Mouse (Mus musculus) small intestine, adult 2 months (tissue): ENCODE results near the gene Hmga1b. TPM values are rescaled to one million over a fixed set of nuclear protein-coding genes. Genes with fewer than 3 reads are reported as not detected.
"Not testable (repeated sequence)": the region's sequence is repeated elsewhere in the genome, so short reads cannot be mapped to it uniquely, and the experiment has no call there.

Experiments
- H3K27ac ChIP-seq: fragments of 200-500 bp; 2 replicates; pipeline ENCODE4 v1.5.1; 2012; ENCODE audit warnings: low read depth, low read length, control low read depth, inconsistent platforms; ENCODE audit not compliant: insufficient read depth
- H3K27me3 ChIP-seq: fragments of 200-500 bp; 2 replicates; pipeline ENCODE4 v1.6.1; 2012; ENCODE audit warnings: mild to moderate bottlenecking, moderate library complexity, low read length, inconsistent platforms; ENCODE audit not compliant: control insufficient read depth, insufficient read depth
- H3K36me3 ChIP-seq: fragments of 200-500 bp; 2 replicates; pipeline ENCODE4 v1.6.1; 2012; ENCODE audit warnings: mild to moderate bottlenecking, low read length, control low read depth, inconsistent platforms; ENCODE audit not compliant: control insufficient read depth, insufficient read depth
- H3K4me1 ChIP-seq: fragments of 200-500 bp; 2 replicates; pipeline ENCODE4 v1.6.1; 2012; ENCODE audit warnings: low read length, inconsistent platforms, mixed read lengths; ENCODE audit not compliant: control insufficient read depth, insufficient read depth, insufficient read length
- H3K4me3 ChIP-seq: fragments of 200-500 bp; 2 replicates; pipeline ENCODE4 v1.5.1; 2012; ENCODE audit warnings: low read depth, mild to moderate bottlenecking, control low read depth, inconsistent platforms, low read length, moderate library complexity
- CTCF ChIP-seq: fragments of 200-500 bp; IDR thresholded peaks from 2 replicates; pipeline ENCODE4 v1.5.1; 2012; ENCODE audit warnings: low read depth, mild to moderate bottlenecking, control low read depth, inconsistent platforms, low read length, moderate library complexity, mixed read lengths; ENCODE audit not compliant: insufficient replicate concordance, insufficient read length; ENCODE audit errors: extremely low read depth
- POLR2A ChIP-seq: fragments of 200-500 bp; IDR thresholded peaks from 2 replicates; pipeline ENCODE4 v1.6.1; 2012; ENCODE audit warnings: low read depth, mild to moderate bottlenecking, control low read depth, inconsistent platforms, low read length, moderate library complexity
- WGBS: fragments of 180-500 bp; shearing (Covaris S2); methylation state at CpG from one replicate; pipeline ENCODE4 v1.1.7; 2018; 5-methylcytosine and 5-hydroxymethylcytosine counted together
- polyA plus RNA-seq: library from polyadenylated mRNA; depleted of rRNA; stranded (reverse); fragments of >200 nt; gene quantifications from 2 replicates; pipeline ENCODE4 v1.2.3, GENCODE M21; 2012

Hmga1b gene
- polyA plus RNA-seq, 1 experiment, result 58.5 TPM

GRCm38 (mm10) chr11:120775774-120776469 lies 13.3 kb downstream of the Hmga1b start:
- WGBS, result 18% methylated on average over 15 of the region's 15 CpGs
- no peaks in the 10 kb centered on the region for H3K36me3 ChIP-seq
- no peak overlapping the region for H3K4me3 ChIP-seq
- no peak overlapping the region for H3K27ac ChIP-seq
- TF ChIP-seq POLR2A (no peak), CTCF (peak; percentile 100)
- H3K27me3 ChIP-seq, result no peaks in the 10 kb centered on the region
- peaks cover 5% of the 10 kb centered on the region; the same call in 1 of the 2 replicates for H3K4me1 ChIP-seq

GRCm38 (mm10) chr11:120777123-120777522 lies 14.5 kb downstream of the Hmga1b start:
- WGBS, result 45% methylated on average over 6 of the region's 6 CpGs
- no peak overlapping the region for H3K4me3 ChIP-seq
- no peaks in the 10 kb centered on the region for H3K36me3 ChIP-seq
- H3K27ac ChIP-seq, result no peak overlapping the region
- H3K4me1 ChIP-seq, result peaks cover 8% of the 10 kb centered on the region; the same call in 1 of the 2 replicates
- TF ChIP-seq CTCF, result no peak
- no peak for TF ChIP-seq POLR2A
- no peaks in the 10 kb centered on the region for H3K27me3 ChIP-seq

- H3K4me1 ChIP-seq, result peaks cover 18% of the 10 kb centered on the region
- no peak overlapping the region for H3K4me3 ChIP-seq
- TF ChIP-seq CTCF, result no peak
- TF ChIP-seq POLR2A, result no peak
- H3K27ac ChIP-seq, result no peak overlapping the region
- no peaks in the 10 kb centered on the region for H3K36me3 ChIP-seq
- no peaks in the 10 kb centered on the region for H3K27me3 ChIP-seq
- whole genome bisulfite sequencing, result 94% methylated on average over 1 of the region's 1 CpGs
These were observed 17.3 kb downstream of the Hmga1b start for GRCm38 (mm10) chr11:120779876-120780275.

- not testable (repeated sequence) for H3K36me3 ChIP-seq, H3K27me3 ChIP-seq
- Histone ChIP-seq H3K4me3 (peak overlapping the region; percentile 27; the same call in 1 of the 2 replicates), H3K4me1 (peaks cover 24% of the 10 kb centered on the region), H3K27ac (peak overlapping the region; percentile 63)
- WGBS, result 80% methylated on average over 6 of the region's 6 CpGs
These were observed 18.8 kb downstream of the Hmga1b start for GRCm38 (mm10) chr11:120781361-120781760.

GRCm38 (mm10) chr11:120783426-120784063 lies 21.0 kb downstream of the Hmga1b start:
- Histone ChIP-seq H3K4me1 (peaks cover 24% of the 10 kb centered on the region), H3K4me3 (peak overlapping the region; percentile 100), H3K36me3 (peaks cover 17% of the 10 kb centered on the region), H3K27me3 (no peaks in the 10 kb centered on the region), H3K27ac (peak overlapping the region; percentile 79)
- WGBS, result 2% methylated on average over 42 of the region's 42 CpGs
- TF ChIP-seq POLR2A (no peak), CTCF (no peak)

GRCm38 (mm10) chr11:120784064-120784791 lies 21.6 kb downstream of the Hmga1b start, which contains the start of the genes Rfng and Gps1:
Gene Rfng (minus strand): TSS chr11:120784207.
Gene Gps1 (plus strand): TSS chr11:120784272.
- peak within 1 kb of the TSS; percentile 100 for H3K4me3 ChIP-seq
- under 1% methylated on average over 106 of the region's 107 CpGs for WGBS
- TF ChIP-seq CTCF (no peak), POLR2A (peak; percentile 48; the same call in 1 of the 2 replicates)

GRCm38 (mm10) chr11:120785145-120785544 lies 22.6 kb downstream of the Hmga1b start:
- Histone ChIP-seq H3K36me3 (peaks cover 29% of the 10 kb centered on the region), H3K4me1 (peaks cover 24% of the 10 kb centered on the region), H3K27me3 (no peaks in the 10 kb centered on the region), H3K4me3 (peak overlapping the region; percentile 100), H3K27ac (no peak overlapping the region)
- 32% methylated on average over 9 of the region's 9 CpGs for WGBS
- no peak for TF ChIP-seq POLR2A
- no peak for TF ChIP-seq CTCF

More at GRCm38 (mm10) chr11:120784064-120784791, 21.6 kb downstream of the Hmga1b start, which contains the start of the genes Rfng and Gps1:
- peaks cover 24% of the 10 kb centered on the region for H3K4me1 ChIP-seq
- peak within 1 kb of the TSS; percentile 79 for H3K27ac ChIP-seq
- no peaks in the 10 kb centered on the region for H3K27me3 ChIP-seq
- peaks cover 20% of the 10 kb centered on the region for H3K36me3 ChIP-seq

GRCm38 (mm10) chr11:120788460-120788859 lies 25.9 kb downstream of the Hmga1b start:
- not testable (repeated sequence) for H3K4me1 ChIP-seq, H3K4me3 ChIP-seq, H3K27me3 ChIP-seq, H3K27ac ChIP-seq
- 90% methylated on average over 10 of the region's 10 CpGs for WGBS
- peaks cover 52% of the 10 kb centered on the region for H3K36me3 ChIP-seq
